Mouse (Mus musculus) brain, adult 2 months (tissue): ENCODE measurements around the gene Gm10600.
"Not testable (repeated sequence)": the region's sequence is repeated elsewhere in the genome, so short reads cannot be mapped to it uniquely, and the experiment has no call there.

Experiments used
- DNase-seq: peaks from one replicate; pipeline ENCODE4 v3.0.0; 2011; ENCODE audit warnings: low read depth, low spot score

Gene Gm10600

GRCm38 (mm10) chr4:42240339-42240738 lies at the start of gene Gm10600:
Gene Gm10600, plus strand, starts transcription at chr4:42240639.
- not testable (repeated sequence) for DNase-seq

DNA sequence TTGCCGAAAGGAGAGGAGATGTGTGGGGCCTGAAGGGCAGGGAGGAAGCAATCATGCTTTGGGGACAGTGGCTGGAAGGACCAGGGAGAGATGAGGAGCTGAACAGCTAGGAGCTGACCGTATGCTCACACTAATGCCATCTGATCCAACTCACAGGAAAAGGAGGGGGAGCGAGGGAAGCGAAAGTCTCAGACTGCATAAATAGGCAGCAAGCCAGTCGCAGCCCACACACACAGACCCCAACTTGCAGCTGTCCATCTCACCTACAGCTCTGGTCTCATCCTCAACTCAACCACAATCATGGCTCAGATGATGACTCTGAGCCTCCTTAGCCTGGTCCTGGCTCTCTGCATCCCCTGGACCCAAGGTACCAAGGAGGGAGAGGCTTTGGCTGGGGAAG lies 15.0 kb downstream of the Gm10600 start, which contains the start of gene Ccl21b:
Gene Ccl21b, plus strand, starts transcription at position 301 of the 400 bp plus-strand sequence.
- not testable (repeated sequence) for DNase-seq
